Mouse (Mus musculus) CH12.LX (cell line): ENCODE data around the gene Gm14391.
"Not testable (repeated sequence)": the region's sequence is repeated elsewhere in the genome, so short reads cannot be mapped to it uniquely, and the experiment has no call there.

ENCODE experiments used
- CHD1 ChIP-seq: IDR thresholded peaks from 2 replicates; pipeline ENCODE4 v1.6.1; 2012; ENCODE audit warnings: low read depth, low read length, improper control_type of control experiment, inconsistent platforms
- CHD2 ChIP-seq: IDR thresholded peaks from 2 replicates; pipeline ENCODE4 v1.6.1; 2011; ENCODE audit warnings: low read length, improper control_type of control experiment
- CTCF ChIP-seq, 2 experiments: IDR thresholded peaks in 1 of 2; conservative IDR thresholded peaks in 1 of 2; 2 replicates each; pipeline ENCODE4 v1.5.1; 2011 to 2012; ENCODE audit warnings: low read depth in 2 of 2, low read length in 2 of 2, improper control_type of control experiment in 1 of 2, inconsistent platforms in 1 of 2, mild to moderate bottlenecking in 1 of 2, moderate library complexity in 1 of 2
- EP300 ChIP-seq: IDR thresholded peaks from 2 replicates; pipeline ENCODE4 v1.6.1; 2011; ENCODE audit warnings: low read length, improper control_type of control experiment
- HCFC1 ChIP-seq: IDR thresholded peaks from 2 replicates; pipeline ENCODE4 v1.6.1; 2012; ENCODE audit warnings: low read depth, mild to moderate bottlenecking, inconsistent platforms, low read length, improper control_type of control experiment
- IRF4 ChIP-seq: IDR thresholded peaks from 2 replicates; pipeline ENCODE4 v1.6.1; 2014; ENCODE audit warnings: low read depth, mild to moderate bottlenecking, inconsistent platforms, low read length, improper control_type of control experiment
- MAFK ChIP-seq: IDR thresholded peaks from 2 replicates; pipeline ENCODE4 v1.6.1; 2011; ENCODE audit warnings: low read length, improper control_type of control experiment; ENCODE audit not compliant: insufficient replicate concordance
- MAZ ChIP-seq: IDR thresholded peaks from 2 replicates; pipeline ENCODE4 v1.6.1; 2012; ENCODE audit warnings: low read depth, mild to moderate bottlenecking, inconsistent platforms, low read length, improper control_type of control experiment, moderate library complexity
- MYC ChIP-seq: IDR thresholded peaks from 2 replicates; pipeline ENCODE4 v1.6.1; 2011; ENCODE audit warnings: low read depth, mild to moderate bottlenecking, improper control_type of control experiment, low read length
- POLR2A ChIP-seq: IDR thresholded peaks from 2 replicates; pipeline ENCODE4 v1.6.1; 2011; ENCODE audit warnings: low read depth, mild to moderate bottlenecking, improper control_type of control experiment, low read length
- TCF12 ChIP-seq: IDR thresholded peaks from 2 replicates; pipeline ENCODE4 v1.6.1; 2014; ENCODE audit warnings: low read depth, mild to moderate bottlenecking, inconsistent platforms, low read length, improper control_type of control experiment
- ZC3H11A ChIP-seq: IDR thresholded peaks from 2 replicates; pipeline ENCODE4 v1.6.1; 2012; ENCODE audit warnings: low read depth, mild to moderate bottlenecking, inconsistent platforms, low read length, improper control_type of control experiment
- ZNF384 ChIP-seq: IDR thresholded peaks from 2 replicates; pipeline ENCODE4 v1.6.1; 2012; ENCODE audit warnings: low read depth, low read length, improper control_type of control experiment, inconsistent platforms

- not testable (repeated sequence) for TF ChIP-seq CTCF (conservative IDR thresholded peaks at IDR 0.05 in 1 of 2, IDR thresholded peaks at IDR 0.05 in 1 of 2; ENCODE audit: low read depth in 2 of 2, low read length in 2 of 2); EP300; IRF4; CHD1; MAFK; TCF12; HCFC1; CHD2; POLR2A; ZC3H11A; MAZ; ZNF384; MYC
These were observed 39.8 kb downstream of the Gm14391 start for GRCm38 (mm10) chr2:175166870-175167269.
